Mouse (Mus musculus): Measurements from ENCODE around the gene Stub1.

- TF ChIP-seq EP300 (IDR thresholded peaks at IDR 0.05; ENCODE audit: low read depth) (no peak), CTCF (IDR thresholded peaks at IDR 0.05; ENCODE audit: low read depth) (no peak)
Measured at GRCm38 (mm10) chr17:25786781-25787504, 46.3 kb downstream of the Stub1 start.
